Mouse (Mus musculus): ENCODE measurements around the gene Gucd1.

DNA sequence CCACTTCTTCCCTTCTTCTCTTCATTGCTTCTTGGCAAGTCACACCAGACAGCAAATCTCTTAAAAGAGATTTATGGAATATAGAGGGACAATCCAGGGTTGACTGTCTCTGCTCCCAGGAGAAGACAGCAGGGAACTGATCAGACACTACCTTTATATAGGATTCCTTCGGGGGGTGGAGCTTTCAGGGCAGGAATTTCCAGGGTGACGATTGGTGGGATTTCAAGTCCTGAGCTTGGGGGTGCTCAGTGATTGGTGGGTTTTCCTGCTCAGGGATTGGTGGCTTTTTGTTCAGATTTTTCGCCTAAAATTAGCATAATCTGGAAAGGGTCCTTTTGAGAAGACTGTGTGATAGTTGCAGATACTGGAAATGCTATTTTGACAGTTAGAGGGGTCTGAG lies 30.6 kb downstream of the Gucd1 start:
- TF ChIP-seq CTCF (IDR thresholded peaks at IDR 0.05; ENCODE audit: extremely low read depth, insufficient read depth, insufficient read length, insufficient replicate concordance): no peak
- TF ChIP-seq POLR2A (IDR thresholded peaks at IDR 0.05; ENCODE audit: low read depth, low read length): no peak
